Mouse (Mus musculus) Patski (cell line): Measurements from ENCODE around the gene Flvcr2. TPM values are rescaled to one million over a fixed set of nuclear protein-coding genes. Genes with fewer than 3 reads are reported as not detected.

Experiments used
- ATAC-seq: fragments of 100-300 bp; one replicate; pipeline ENCODE4 v1.8.0; 2021
- CTCF ChIA-PET: fragments of 350-600 bp; sonication (Branson Sonifier 250); formaldehyde crosslinking; loops from one replicate; lab custom pipeline; 2022; ENCODE audit warnings: inconsistent platforms; lab: Charles Lee
- POLR2A ChIA-PET: fragments of 350-600 bp; sonication (Branson Sonifier 250); formaldehyde crosslinking; loops from one replicate; lab custom pipeline; 2022; ENCODE audit warnings: antibody characterized with exemption, inconsistent platforms; lab: Charles Lee
- DNase-seq: peaks from one replicate; pipeline ENCODE4 v3.0.0-alpha.2; 2011; ENCODE audit warnings: low read depth, low spot score
- H3K27me3 ChIP-seq: fragments of 371-371 bp; one replicate; pipeline ENCODE4 v1.5.1; 2021
- CTCF ChIP-seq: fragments of 100-300 bp; IDR thresholded peaks from one replicate; pipeline ENCODE4 v1.5.1; 2021
- in situ Hi-C: fragments of 300-500 bp; cut with MboI; formaldehyde crosslinking; loops from 3 replicates; pipeline ENCODE4 v1.11.1; 2018; ENCODE audit warnings: low pct_unique_long_range_greater_than_20kb, mixed read lengths
- polyA plus RNA-seq: library from polyadenylated mRNA; unstranded; gene quantifications from one replicate; pipeline ENCODE4 v1.2.3, GENCODE M21; 2021

Gene Flvcr2
- polyA plus RNA-seq, 1 experiment from 2014 or later: 0.21 TPM

DNA sequence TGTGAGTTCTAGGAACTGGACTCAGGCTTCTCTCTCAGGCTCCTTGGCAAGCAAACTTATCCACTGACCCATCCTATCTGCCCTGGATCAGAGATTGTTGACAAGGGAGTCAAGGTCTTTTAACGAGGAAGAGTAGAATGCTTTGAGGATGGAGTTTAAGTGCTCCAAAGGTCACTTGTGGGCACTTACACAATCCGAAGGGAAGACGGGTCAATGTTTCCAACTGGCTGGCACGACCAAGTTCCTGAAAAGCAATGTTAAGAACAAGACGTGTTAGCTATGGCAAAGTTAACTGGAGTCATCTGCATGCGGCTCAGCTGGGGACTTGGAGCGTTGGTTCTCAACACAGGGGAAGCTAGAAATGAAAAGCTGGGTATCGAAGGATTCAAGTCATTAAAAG is 12.4 kb downstream of the Flvcr2 start:
- H3K27me3 ChIP-seq: no peaks in the 10 kb centered on the region
- DNase-seq: no peak
- POLR2A ChIA-PET: no interaction called here
- in situ Hi-C loops: no loop called here
- no peak for TF ChIP-seq CTCF
- no peak for ATAC-seq
- CTCF ChIA-PET: no interaction called here

DNA sequence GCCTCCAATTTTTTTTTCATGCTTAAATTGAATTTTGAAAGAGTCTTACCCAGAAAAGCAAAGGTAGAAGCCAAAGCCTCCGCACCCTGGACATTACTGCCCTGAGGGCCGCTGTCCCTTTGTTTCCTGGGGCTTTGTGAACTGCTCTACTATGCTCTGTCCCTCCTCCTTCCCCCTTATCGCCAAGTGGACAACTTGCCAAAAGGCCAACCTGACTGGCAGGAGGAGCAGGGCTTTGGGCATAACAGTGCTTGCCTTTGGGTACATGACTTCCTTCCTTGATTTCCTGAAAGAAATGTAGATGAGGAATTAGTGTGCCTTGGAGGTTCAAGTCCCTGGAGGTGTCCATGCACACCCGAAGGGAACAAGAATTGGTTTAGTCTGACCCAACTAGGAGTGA is 15.1 kb downstream of the Flvcr2 start:
- no peak for DNase-seq
- no peak for ATAC-seq
- ChIA-PET POLR2A (no interaction called here), CTCF (no interaction called here)
- in situ Hi-C loops: no loop called here
- H3K27me3 ChIP-seq: no peaks in the 10 kb centered on the region
- TF ChIP-seq CTCF: no peak

DNA sequence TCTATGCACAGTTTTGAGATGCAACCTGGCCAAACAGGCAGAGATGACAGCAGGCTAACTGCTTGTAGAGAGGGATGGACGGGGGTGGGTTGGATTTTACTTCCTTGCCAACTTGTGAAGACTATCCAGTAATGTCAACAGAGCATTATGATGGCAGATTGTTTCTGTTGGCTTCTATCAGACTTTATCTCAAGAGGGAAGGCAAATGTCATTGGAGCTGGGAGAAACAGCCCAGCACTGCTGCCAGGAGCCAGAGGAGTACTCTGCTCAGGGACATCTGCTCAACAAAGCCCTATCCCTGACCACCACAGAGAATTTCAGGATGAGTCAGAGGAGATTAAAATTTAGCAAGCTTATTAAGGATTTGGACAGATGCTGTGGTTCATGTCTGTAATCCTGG is 18.3 kb downstream of the Flvcr2 start:
- DNase-seq (no peak), ATAC-seq (no peak)
- in situ Hi-C loops: no loop called here
- POLR2A ChIA-PET: no interaction called here
- no peaks in the 10 kb centered on the region for H3K27me3 ChIP-seq
- TF ChIP-seq CTCF: no peak
- CTCF ChIA-PET: no interaction called here

DNA sequence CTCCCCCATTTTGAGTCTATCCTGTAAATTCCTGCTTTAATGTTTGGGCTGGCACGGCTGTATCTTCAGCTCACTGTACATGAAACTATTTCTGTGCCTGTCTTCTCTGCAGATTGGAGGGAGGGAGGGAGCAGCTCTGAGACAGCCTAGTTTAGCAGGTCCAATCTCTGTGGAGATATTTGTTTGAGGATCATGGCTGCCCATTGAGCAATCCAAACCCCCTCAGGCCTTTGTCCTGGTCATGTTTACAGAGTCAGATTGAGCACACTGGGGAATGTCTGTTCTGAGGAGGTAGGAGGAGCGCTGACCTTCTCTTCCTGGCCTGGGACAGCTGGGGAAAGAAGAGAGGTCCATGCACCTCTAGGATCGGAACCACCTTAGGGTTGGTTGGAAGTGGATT is 19.9 kb downstream of the Flvcr2 start:
- H3K27me3 ChIP-seq: no peaks in the 10 kb centered on the region
- ATAC-seq (no peak), DNase-seq (no peak)
- no peak for TF ChIP-seq CTCF
- CTCF ChIA-PET: no interaction called here
- POLR2A ChIA-PET: no interaction called here
- in situ Hi-C loops: no loop called here

DNA sequence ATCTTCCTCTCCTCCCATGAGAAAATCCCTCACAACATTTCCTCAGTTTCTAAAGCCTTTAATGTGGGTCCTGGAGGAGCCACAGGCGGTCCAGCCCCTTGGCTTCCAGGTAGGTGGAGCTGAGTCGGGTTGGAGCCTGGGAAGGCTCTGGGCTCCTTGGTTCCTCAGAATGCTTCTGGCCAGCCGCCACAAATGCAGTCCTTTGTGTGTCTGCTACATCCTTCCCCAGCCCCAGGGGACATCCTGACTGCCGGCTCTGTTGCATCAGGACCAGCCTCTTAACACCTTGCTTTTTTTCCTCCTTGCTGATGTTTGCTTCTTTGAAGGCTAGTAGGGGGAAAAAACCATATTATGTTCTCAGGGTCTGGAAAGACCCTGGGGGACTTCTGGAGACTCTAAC is 21.4 kb downstream of the Flvcr2 start:
- TF ChIP-seq CTCF: no peak
- no peak for DNase-seq
- ATAC-seq: no peak
- in situ Hi-C loops: no loop called here
- no peaks in the 10 kb centered on the region for H3K27me3 ChIP-seq
- ChIA-PET CTCF (no interaction called here), POLR2A (no interaction called here)

DNA sequence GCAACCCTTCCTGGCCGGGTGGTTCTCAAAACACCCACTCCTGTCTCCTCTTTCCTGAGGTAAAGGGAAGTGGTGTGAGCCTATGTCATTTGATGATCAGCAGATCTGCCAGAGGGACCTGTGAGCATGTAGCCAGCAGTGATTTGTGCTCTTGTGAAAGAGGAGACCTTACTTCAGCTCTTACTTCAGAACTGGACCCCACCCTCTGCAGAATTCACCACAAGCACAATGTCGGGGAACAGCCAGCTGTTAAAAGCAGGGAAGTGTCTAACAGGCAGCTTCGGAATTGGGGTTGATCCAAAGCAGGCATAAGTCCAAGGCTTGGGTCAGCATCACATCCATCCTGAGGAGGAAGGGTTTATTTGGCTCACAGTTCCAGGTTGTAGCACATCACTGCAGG is 25.0 kb downstream of the Flvcr2 start:
- CTCF ChIA-PET: no interaction called here
- POLR2A ChIA-PET: no interaction called here
- TF ChIP-seq CTCF: no peak
- H3K27me3 ChIP-seq: no peaks in the 10 kb centered on the region
- ATAC-seq (no peak), DNase-seq (no peak)
- in situ Hi-C loops: no loop called here

DNA sequence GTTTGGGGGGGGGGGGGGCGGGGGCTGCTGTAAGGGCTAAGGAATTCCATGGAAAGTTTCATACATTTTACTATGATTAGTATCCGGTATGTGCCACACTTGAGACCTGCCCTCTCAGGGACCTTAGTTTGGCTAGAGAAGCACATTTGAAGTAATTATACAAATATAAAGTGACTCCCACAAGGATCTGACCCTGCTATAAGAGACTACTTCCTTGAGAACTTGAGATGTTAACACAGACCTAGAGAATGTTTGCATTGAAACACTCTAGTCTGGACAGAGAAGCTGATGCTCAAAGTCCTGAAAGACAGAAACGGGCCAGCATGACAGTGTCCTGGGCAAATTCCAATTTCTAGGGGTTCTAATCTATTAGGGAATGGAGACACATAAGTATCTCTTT is 32.6 kb downstream of the Flvcr2 start:
- DNase-seq (no peak), ATAC-seq (no peak)
- TF ChIP-seq CTCF: no peak
- in situ Hi-C loops: no loop called here
- CTCF ChIA-PET: no interaction called here
- H3K27me3 ChIP-seq: peaks cover 5% of the 10 kb centered on the region
- POLR2A ChIA-PET: no interaction called here

DNA sequence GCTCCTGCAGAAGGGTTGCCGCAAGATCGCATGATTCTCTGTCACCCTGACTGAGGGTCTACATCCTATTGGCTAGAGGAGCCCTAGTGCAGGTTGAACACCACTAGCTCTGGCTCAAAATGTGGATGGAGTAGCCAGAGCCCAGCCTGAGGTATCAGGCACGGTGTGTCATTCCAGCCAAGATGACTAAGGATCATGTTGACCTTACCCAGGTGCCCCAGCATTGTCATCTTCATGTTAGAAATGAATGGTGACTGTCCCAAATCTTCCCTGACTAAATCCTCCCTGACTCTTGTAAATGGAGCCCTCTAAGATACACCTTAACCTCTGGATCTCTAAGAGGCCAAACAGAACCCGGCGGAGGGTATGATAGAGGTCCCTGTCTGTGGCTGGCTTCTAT is 33.4 kb downstream of the Flvcr2 start:
- POLR2A ChIA-PET: no interaction called here
- no peak for TF ChIP-seq CTCF
- DNase-seq (no peak), ATAC-seq (no peak)
- in situ Hi-C loops: no loop called here
- CTCF ChIA-PET: no interaction called here
- peaks cover 5% of the 10 kb centered on the region for H3K27me3 ChIP-seq

DNA sequence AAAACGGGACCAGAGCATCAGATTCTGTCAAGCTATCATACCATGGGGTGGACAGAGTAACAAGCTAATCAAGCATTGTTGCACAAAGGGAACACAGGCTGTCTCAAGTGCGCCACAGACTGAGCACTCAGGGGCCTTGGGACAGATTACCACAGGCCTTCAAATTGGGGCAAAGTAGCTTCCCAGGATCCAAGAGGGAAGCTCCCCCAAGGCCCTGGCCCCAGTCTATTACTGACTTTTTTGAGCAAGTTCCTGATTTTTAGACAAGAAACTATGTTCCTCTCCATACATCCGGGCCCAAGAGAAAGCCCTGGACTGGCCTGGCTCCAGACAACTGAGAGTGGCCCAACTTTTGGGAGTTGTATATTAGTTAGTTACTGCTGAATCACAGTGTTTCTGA is 35.3 kb downstream of the Flvcr2 start:
- in situ Hi-C loops: no loop called here
- H3K27me3 ChIP-seq: peaks cover 5% of the 10 kb centered on the region
- DNase-seq (no peak), ATAC-seq (no peak)
- ChIA-PET POLR2A (no interaction called here), CTCF (no interaction called here)
- TF ChIP-seq CTCF: no peak

DNA sequence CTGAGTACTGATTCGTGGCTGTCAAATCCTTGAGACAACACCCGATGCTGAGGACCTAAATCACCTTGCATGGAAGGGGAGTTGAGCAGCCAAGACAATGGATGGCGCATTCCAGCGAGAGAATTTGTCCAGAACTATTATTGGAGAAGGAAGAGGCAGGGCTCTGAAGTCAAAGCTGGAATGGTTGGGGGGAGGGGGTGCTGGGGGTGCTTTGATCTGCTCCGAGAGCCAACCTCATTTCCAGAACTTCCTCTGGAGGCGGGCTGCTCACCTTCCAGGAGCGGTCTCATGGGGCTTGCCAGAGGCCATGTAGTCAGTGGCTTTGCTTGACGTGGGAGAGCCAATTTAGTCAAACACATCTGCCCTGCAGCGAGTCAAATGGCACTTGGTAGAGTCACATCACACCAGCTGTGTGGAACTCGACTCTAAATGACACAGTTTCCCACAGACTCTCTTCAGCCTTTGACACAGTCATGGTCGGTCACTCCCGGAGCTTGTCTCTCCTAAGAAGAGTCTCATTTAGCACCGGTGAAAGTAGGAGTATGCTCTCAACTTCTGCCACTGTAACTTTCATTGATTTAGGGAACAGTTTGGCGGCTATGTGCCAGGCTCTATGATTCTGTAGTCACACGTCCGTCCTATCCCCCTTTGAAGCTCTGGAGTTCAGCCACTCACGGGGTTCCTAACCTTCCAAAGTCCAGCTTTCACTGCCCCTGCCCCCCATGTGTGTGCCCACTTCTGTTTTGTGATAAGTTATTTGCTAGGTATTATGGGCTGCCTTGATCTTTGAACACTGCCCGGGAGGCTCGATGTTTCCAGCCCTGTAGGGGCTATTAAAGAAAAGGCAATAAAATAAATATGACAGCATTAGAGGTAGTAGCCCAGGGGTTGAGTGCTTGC is 38.8 kb downstream of the Flvcr2 start:
- peaks cover 5% of the 10 kb centered on the region for H3K27me3 ChIP-seq
- in situ Hi-C loops: no loop called here
- ChIA-PET POLR2A (no interaction called here), CTCF (no interaction called here)
- no peak for ATAC-seq
- no peak for DNase-seq
- TF ChIP-seq CTCF: no peak

DNA sequence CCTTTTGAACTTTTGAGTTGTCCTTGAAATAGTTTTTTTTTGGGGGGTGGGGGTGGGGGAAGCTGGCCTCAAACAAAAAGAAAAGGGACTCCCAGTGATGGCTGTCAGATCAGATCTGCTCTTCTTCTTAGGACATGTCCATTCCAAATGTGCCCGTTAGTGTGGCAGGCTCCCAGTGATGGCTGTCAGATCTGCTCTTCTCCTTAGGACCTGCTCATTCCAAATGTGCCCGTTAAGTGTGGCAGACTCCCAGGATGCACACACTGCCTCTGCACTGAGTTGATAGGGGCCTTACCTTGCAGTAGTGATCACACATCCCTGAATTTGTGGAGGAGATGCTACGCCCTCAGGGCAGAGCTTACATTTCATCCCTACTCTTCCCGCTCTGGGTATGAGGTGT is 45.8 kb downstream of the Flvcr2 start:
- no peak for TF ChIP-seq CTCF
- ATAC-seq: no peak
- ChIA-PET POLR2A (no interaction called here), CTCF (no interaction called here)
- DNase-seq: no peak
- in situ Hi-C loops: no loop called here
- H3K27me3 ChIP-seq: no peaks in the 10 kb centered on the region
